Mouse (Mus musculus): ENCODE data around the gene Grpr. TPM values are rescaled to one million over a fixed set of nuclear protein-coding genes. Genes with fewer than 3 reads are reported as not detected.

The Grpr gene
- polyA plus RNA-seq (2012; rRNA removed), result 0.18 and 0.22 TPM in 2 replicates

DNA sequence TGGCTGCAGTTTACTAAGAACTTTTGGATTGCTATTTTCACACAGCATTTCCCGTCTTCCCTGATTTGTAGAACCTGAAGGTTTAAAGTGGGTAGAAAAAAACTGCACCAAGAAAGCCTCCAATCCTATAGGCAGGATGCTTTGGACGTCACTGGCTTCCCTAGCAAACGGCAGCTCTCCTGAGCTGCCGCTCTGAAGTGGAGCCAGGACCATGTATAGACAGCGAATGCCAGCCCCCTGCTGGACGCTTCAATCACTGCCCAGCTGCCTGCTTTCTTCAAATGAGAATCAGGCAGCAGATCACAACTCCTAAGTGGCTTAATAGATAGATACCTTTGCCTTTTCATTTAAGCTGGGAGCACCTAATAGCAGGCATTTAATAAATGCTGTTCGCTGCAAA is at the start of gene Grpr:
Gene Grpr (minus strand): TSS at position 12 of the 400 bp plus-strand sequence.
- 23% methylated on average over 7 of the region's 7 CpGs for WGBS
- H3K27ac ChIP-seq (ENCODE audit: insufficient read depth, low read length), result no peak within 1 kb of the TSS
- no peak for TF ChIP-seq POLR2A (IDR thresholded peaks at IDR 0.05; ENCODE audit: low read depth, low read length)
- no peak for TF ChIP-seq CTCF (IDR thresholded peaks at IDR 0.05; ENCODE audit: extremely low read depth, insufficient read depth, insufficient read length, insufficient replicate concordance)
- H3K36me3 ChIP-seq (ENCODE audit: control insufficient read depth, insufficient read depth, low read length), result no peaks in the 10 kb centered on the region
- DNase-seq (ENCODE audit: low read depth in 1 of 2, low spot score in 2 of 2), result peak in 1 of 2 experiments; percentile 2
- no peak within 1 kb of the TSS for H3K4me3 ChIP-seq (ENCODE audit: extremely low read depth, insufficient read depth, insufficient read length)
- no peaks in the 10 kb centered on the region for H3K4me1 ChIP-seq (ENCODE audit: control insufficient read depth, insufficient read depth, insufficient read length)
- H3K27me3 ChIP-seq (ENCODE audit: control insufficient read depth, insufficient read depth, low read length), result no peaks in the 10 kb centered on the region

DNA sequence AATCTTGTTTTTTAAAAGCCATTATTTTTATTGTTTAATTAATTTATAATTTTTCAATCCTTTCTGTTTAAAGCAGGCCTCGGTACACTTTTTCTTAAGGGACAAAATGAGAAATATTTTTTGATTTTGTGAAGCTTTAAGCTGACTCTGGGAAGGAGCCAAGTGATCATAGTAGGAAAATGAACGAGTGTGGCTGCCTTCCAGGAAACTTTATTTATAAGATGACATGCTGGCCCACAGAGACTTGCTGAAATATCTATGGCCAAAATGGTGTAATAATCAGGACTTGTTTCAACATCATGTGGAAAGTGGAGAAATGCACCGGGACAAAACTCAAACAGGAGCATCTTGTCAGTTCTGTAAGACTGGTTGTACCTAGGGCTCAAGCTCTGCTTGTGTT is 11.0 kb upstream of the Grpr start:
- Histone ChIP-seq H3K27ac (ENCODE audit: insufficient read depth, low read length) (no peak overlapping the region), H3K36me3 (ENCODE audit: control insufficient read depth, insufficient read depth, low read length) (no peaks in the 10 kb centered on the region), H3K4me3 (ENCODE audit: extremely low read depth, insufficient read depth, insufficient read length) (no peak overlapping the region), H3K27me3 (ENCODE audit: control insufficient read depth, insufficient read depth, low read length) (no peaks in the 10 kb centered on the region), H3K4me1 (ENCODE audit: control insufficient read depth, insufficient read depth, insufficient read length) (no peaks in the 10 kb centered on the region)
- 77% methylated on average over 3 of the region's 3 CpGs for WGBS
- DNase-seq (ENCODE audit: low read depth in 1 of 2, low spot score in 2 of 2), result no peak
- TF ChIP-seq POLR2A (IDR thresholded peaks at IDR 0.05; ENCODE audit: low read depth, low read length) (no peak), CTCF (IDR thresholded peaks at IDR 0.05; ENCODE audit: extremely low read depth, insufficient read depth, insufficient read length, insufficient replicate concordance) (no peak)

DNA sequence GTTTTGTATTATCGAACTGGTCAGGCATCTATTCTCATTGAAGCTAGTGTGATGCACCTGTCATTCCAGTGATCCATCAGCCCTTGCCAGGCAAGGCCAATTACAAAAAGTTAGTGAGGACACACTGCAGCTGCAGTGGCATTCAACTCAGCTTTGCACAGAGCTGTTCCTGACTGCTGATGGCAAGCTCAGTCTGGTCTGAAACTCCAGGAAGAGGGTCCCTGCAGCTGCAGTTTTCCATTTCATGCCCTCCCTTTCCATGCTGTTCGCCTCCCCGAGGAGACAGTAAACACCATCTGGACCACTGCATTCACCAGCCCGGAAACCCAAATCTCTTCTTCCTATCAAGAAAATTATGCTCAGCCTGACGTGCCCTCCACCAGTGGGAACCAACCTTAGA is 2.4 kb downstream of the Grpr start:
- Histone ChIP-seq H3K4me1 (ENCODE audit: control insufficient read depth, insufficient read depth, insufficient read length) (no peaks in the 10 kb centered on the region), H3K27ac (ENCODE audit: insufficient read depth, low read length) (no peak overlapping the region)

DNA sequence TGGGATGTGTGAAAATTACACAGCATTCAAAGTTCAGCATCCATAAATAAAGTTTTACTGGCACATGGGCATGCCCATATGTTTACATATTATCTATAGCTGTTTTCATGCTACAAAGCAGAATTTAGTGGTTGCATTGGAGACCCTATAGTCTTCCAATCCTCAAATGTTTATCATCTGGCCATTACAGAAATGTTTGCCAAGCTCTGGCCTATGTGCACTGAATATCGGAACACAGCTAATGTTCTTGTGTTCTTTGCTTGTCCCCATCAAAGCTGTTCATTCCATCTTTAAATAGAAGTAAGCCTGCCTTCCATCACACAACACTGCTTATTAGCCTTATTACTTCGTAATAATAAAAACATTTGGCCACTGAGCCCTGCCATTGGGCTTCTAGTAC is 16.6 kb downstream of the Grpr start:
- WGBS, result 75% methylated on average over 2 of the region's 2 CpGs
- TF ChIP-seq CTCF (IDR thresholded peaks at IDR 0.05; ENCODE audit: extremely low read depth, insufficient read depth, insufficient read length, insufficient replicate concordance), result no peak
- DNase-seq (ENCODE audit: low read depth in 1 of 2, low spot score in 2 of 2), result no peak
- no peak overlapping the region for H3K27ac ChIP-seq (ENCODE audit: insufficient read depth, low read length)
- H3K36me3 ChIP-seq (ENCODE audit: control insufficient read depth, insufficient read depth, low read length), result no peaks in the 10 kb centered on the region
- H3K4me1 ChIP-seq (ENCODE audit: control insufficient read depth, insufficient read depth, insufficient read length), result no peaks in the 10 kb centered on the region
- no peaks in the 10 kb centered on the region for H3K27me3 ChIP-seq (ENCODE audit: control insufficient read depth, insufficient read depth, low read length)
- no peak overlapping the region for H3K4me3 ChIP-seq (ENCODE audit: extremely low read depth, insufficient read depth, insufficient read length)

More for the DNA sequence above, 2.4 kb downstream of the Grpr start:
- Histone ChIP-seq H3K27me3 (ENCODE audit: control insufficient read depth, insufficient read depth, low read length) (no peaks in the 10 kb centered on the region), H3K36me3 (ENCODE audit: control insufficient read depth, insufficient read depth, low read length) (no peaks in the 10 kb centered on the region), H3K4me3 (ENCODE audit: extremely low read depth, insufficient read depth, insufficient read length) (no peak overlapping the region)
- 88% methylated on average over 5 of the region's 5 CpGs for WGBS
- DNase-seq (ENCODE audit: low read depth in 1 of 2, low spot score in 2 of 2), result no peak
- TF ChIP-seq POLR2A (IDR thresholded peaks at IDR 0.05; ENCODE audit: low read depth, low read length), result no peak
- no peak for TF ChIP-seq CTCF (IDR thresholded peaks at IDR 0.05; ENCODE audit: extremely low read depth, insufficient read depth, insufficient read length, insufficient replicate concordance)

DNA sequence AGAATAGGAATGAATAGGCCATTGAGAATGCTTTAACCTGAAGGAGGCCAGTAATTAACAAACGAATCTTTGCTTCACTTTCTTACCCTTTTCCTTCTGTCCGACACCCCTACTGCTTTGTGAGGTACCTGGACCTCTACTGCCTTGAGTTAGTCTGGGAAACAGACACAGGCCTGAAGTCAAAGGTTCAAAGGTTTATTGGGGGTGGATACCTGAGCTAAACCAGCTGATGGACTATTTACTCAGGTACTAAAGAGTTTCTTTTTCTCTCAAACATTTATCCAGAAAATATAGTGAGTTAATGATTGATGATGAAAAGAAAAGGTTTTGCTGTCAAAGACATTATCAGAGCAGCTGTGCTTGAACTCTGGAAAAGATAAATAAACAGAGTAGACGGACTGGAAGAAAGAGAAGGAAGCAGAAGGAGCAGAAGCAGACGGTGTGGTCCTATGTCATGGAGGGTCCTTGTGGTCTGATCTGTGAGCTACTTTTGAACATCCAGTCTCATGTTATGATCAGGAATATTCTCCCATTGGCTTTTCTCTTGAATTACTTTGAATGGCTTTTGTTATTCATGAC is 30.4 kb downstream of the Grpr start:
- no peak for DNase-seq (ENCODE audit: low read depth in 1 of 2, low spot score in 2 of 2)
- Histone ChIP-seq H3K4me3 (ENCODE audit: extremely low read depth, insufficient read depth, insufficient read length) (no peak overlapping the region), H3K4me1 (ENCODE audit: control insufficient read depth, insufficient read depth, insufficient read length) (no peaks in the 10 kb centered on the region), H3K27me3 (ENCODE audit: control insufficient read depth, insufficient read depth, low read length) (no peaks in the 10 kb centered on the region), H3K27ac (ENCODE audit: insufficient read depth, low read length) (no peak overlapping the region), H3K36me3 (ENCODE audit: control insufficient read depth, insufficient read depth, low read length) (no peaks in the 10 kb centered on the region)
- 77% methylated on average over 4 of the region's 4 CpGs for WGBS
- TF ChIP-seq POLR2A (IDR thresholded peaks at IDR 0.05; ENCODE audit: low read depth, low read length) (no peak), CTCF (IDR thresholded peaks at IDR 0.05; ENCODE audit: extremely low read depth, insufficient read depth, insufficient read length, insufficient replicate concordance) (no peak)

DNA sequence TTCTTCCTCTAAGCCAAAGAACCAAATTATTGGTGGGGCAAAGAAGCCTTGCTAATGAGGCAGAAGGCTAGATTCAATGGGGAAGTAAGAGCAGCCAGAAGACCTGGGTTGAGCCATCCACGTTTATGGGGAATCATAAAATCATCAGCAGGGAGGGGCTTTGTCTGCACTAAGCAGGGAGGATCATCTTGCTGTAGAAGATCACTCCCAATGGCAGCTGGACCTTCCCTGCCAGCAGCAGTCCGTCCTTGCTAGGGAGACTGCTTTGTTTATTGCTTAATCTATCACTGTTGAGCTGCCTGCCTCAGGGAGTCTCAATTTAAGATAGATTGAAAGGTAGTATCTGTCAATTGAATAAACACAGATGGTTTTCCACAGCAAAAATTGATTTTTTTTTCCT is 37.7 kb downstream of the Grpr start:
- Histone ChIP-seq H3K4me1 (ENCODE audit: control insufficient read depth, insufficient read depth, insufficient read length) (no peaks in the 10 kb centered on the region), H3K4me3 (ENCODE audit: extremely low read depth, insufficient read depth, insufficient read length) (no peak overlapping the region), H3K27ac (ENCODE audit: insufficient read depth, low read length) (no peak overlapping the region), H3K27me3 (ENCODE audit: control insufficient read depth, insufficient read depth, low read length) (no peaks in the 10 kb centered on the region), H3K36me3 (ENCODE audit: control insufficient read depth, insufficient read depth, low read length) (no peaks in the 10 kb centered on the region)
- 52% methylated on average over 2 of the region's 2 CpGs for WGBS
- no peak for DNase-seq (ENCODE audit: low read depth in 1 of 2, low spot score in 2 of 2)
- TF ChIP-seq POLR2A (IDR thresholded peaks at IDR 0.05; ENCODE audit: low read depth, low read length), result no peak
- no peak for TF ChIP-seq CTCF (IDR thresholded peaks at IDR 0.05; ENCODE audit: extremely low read depth, insufficient read depth, insufficient read length, insufficient replicate concordance)

DNA sequence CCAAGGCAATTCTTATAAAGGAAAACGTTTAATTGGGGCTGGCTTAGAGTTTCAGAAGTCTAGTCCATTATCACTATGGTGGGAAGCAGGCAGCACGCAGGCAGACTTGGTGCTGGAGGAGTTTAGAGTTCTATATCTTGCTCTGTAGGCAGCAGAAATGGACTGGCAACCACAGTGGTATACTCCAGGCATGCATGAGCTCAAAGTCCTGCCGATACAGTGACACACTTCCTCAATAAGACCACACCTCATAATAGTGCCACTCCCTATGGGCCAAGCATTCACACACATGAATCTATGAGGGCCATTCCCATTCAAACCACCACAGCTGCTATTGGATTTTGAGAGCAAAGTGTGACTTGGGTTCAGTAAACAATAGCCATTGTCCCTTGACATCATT is 47.4 kb downstream of the Grpr start:
- H3K4me3 ChIP-seq (ENCODE audit: extremely low read depth, insufficient read depth, insufficient read length), result no peak overlapping the region
- WGBS, result 65% methylated on average over 3 of the region's 3 CpGs
- no peaks in the 10 kb centered on the region for H3K36me3 ChIP-seq (ENCODE audit: control insufficient read depth, insufficient read depth, low read length)
- H3K27me3 ChIP-seq (ENCODE audit: control insufficient read depth, insufficient read depth, low read length), result no peaks in the 10 kb centered on the region
- H3K27ac ChIP-seq (ENCODE audit: insufficient read depth, low read length), result no peak overlapping the region
- TF ChIP-seq CTCF (IDR thresholded peaks at IDR 0.05; ENCODE audit: extremely low read depth, insufficient read depth, insufficient read length, insufficient replicate concordance), result no peak
- TF ChIP-seq POLR2A (IDR thresholded peaks at IDR 0.05; ENCODE audit: low read depth, low read length), result no peak
- H3K4me1 ChIP-seq (ENCODE audit: control insufficient read depth, insufficient read depth, insufficient read length), result no peaks in the 10 kb centered on the region
- DNase-seq (ENCODE audit: low read depth in 1 of 2, low spot score in 2 of 2), result no peak

Other genes starting within 250 kb of the Grpr start
- gene Rnf138rt1, start 211.7 kb upstream of the Grpr start, polyA plus RNA-seq (2012; rRNA removed), result not detected in 2 replicates

Data from spleen, adult 2 months (tissue).